Mouse (Mus musculus) testis, adult 2 months (tissue): ENCODE results near the gene Smarcd2. TPM values are rescaled to one million over a fixed set of nuclear protein-coding genes. Genes with fewer than 3 reads are reported as not detected.
A peak's percentile ranks its signal among the peaks of the same experiment; 100 is the strongest.

Source experiments
- H3K27ac ChIP-seq: fragments of 200-500 bp; 2 replicates; pipeline ENCODE4 v1.5.1; 2012; ENCODE audit warnings: low read depth, low read length; ENCODE audit not compliant: control insufficient read depth, insufficient read depth
- H3K27me3 ChIP-seq: fragments of 200-500 bp; 2 replicates; pipeline ENCODE4 v1.6.1; 2012; ENCODE audit warnings: mild to moderate bottlenecking, low read length, moderate library complexity; ENCODE audit not compliant: control insufficient read depth, insufficient read depth
- H3K36me3 ChIP-seq: fragments of 200-500 bp; 2 replicates; pipeline ENCODE4 v1.6.1; 2012; ENCODE audit warnings: mild to moderate bottlenecking, low read length; ENCODE audit not compliant: control insufficient read depth, insufficient read depth
- H3K4me1 ChIP-seq: fragments of 200-500 bp; 2 replicates; pipeline ENCODE4 v1.6.1; 2012; ENCODE audit warnings: low read length; ENCODE audit not compliant: control insufficient read depth, insufficient read depth
- H3K4me3 ChIP-seq: fragments of 200-500 bp; 2 replicates; pipeline ENCODE4 v1.5.1; 2012; ENCODE audit warnings: low read depth, mild to moderate bottlenecking, low read length, moderate library complexity, mixed read lengths; ENCODE audit not compliant: control insufficient read depth
- CTCF ChIP-seq: fragments of 200-500 bp; IDR thresholded peaks from 2 replicates; pipeline ENCODE4 v1.5.1; 2012; ENCODE audit warnings: low read depth, mild to moderate bottlenecking, inconsistent platforms, low read length, moderate library complexity; ENCODE audit not compliant: control insufficient read depth, insufficient read depth, insufficient replicate concordance
- POLR2A ChIP-seq: fragments of 200-500 bp; IDR thresholded peaks from 2 replicates; pipeline ENCODE4 v1.6.1; 2012; ENCODE audit warnings: low read depth, mild to moderate bottlenecking, inconsistent platforms, low read length, moderate library complexity; ENCODE audit not compliant: control insufficient read depth
- polyA plus RNA-seq: library from polyadenylated mRNA; depleted of rRNA; stranded (reverse); fragments of >200 nt; gene quantifications from 2 replicates; pipeline ENCODE4 v1.2.3, GENCODE M21; 2012

Smarcd2 gene
- polyA plus RNA-seq, 1 experiment, result 74.7 TPM

GRCm38 (mm10) chr11:106291861-106292260, 19.1 kb upstream of the Smarcd2 start:
- TF ChIP-seq CTCF (no peak), POLR2A (no peak)

GRCm38 (mm10) chr11:106290376-106290775, 17.6 kb upstream of the Smarcd2 start:
- H3K27me3 ChIP-seq, result no peaks in the 10 kb centered on the region
- TF ChIP-seq POLR2A, result no peak
- TF ChIP-seq CTCF, result no peak
- no peak overlapping the region for H3K27ac ChIP-seq
- H3K4me3 ChIP-seq, result no peak overlapping the region
- no peaks in the 10 kb centered on the region; the same call in none of the 2 replicates for H3K36me3 ChIP-seq
- H3K4me1 ChIP-seq, result no peaks in the 10 kb centered on the region

More at GRCm38 (mm10) chr11:106291861-106292260, 19.1 kb upstream of the Smarcd2 start:
- Histone ChIP-seq H3K4me1 (no peaks in the 10 kb centered on the region), H3K27ac (no peak overlapping the region), H3K36me3 (no peaks in the 10 kb centered on the region), H3K27me3 (no peaks in the 10 kb centered on the region), H3K4me3 (no peak overlapping the region)

- no peaks in the 10 kb centered on the region for H3K27me3 ChIP-seq
- H3K27ac ChIP-seq, result no peak overlapping the region
- H3K4me3 ChIP-seq, result no peak overlapping the region
- no peaks in the 10 kb centered on the region; the same call in none of the 2 replicates for H3K36me3 ChIP-seq
- TF ChIP-seq CTCF, result peak; percentile 21; the same call in 1 of the 2 replicates
- no peak for TF ChIP-seq POLR2A
- H3K4me1 ChIP-seq, result no peaks in the 10 kb centered on the region
Observed at GRCm38 (mm10) chr11:106289369-106289768, 16.6 kb upstream of the Smarcd2 start.

- no peaks in the 10 kb centered on the region for H3K27me3 ChIP-seq
- TF ChIP-seq POLR2A (no peak), CTCF (no peak)
- H3K36me3 ChIP-seq, result no peaks in the 10 kb centered on the region; the same call in none of the 2 replicates
- no peaks in the 10 kb centered on the region for H3K4me1 ChIP-seq
- H3K4me3 ChIP-seq, result no peak overlapping the region
- no peak overlapping the region for H3K27ac ChIP-seq
Observed at GRCm38 (mm10) chr11:106286987-106287386, 14.2 kb upstream of the Smarcd2 start.

DNA sequence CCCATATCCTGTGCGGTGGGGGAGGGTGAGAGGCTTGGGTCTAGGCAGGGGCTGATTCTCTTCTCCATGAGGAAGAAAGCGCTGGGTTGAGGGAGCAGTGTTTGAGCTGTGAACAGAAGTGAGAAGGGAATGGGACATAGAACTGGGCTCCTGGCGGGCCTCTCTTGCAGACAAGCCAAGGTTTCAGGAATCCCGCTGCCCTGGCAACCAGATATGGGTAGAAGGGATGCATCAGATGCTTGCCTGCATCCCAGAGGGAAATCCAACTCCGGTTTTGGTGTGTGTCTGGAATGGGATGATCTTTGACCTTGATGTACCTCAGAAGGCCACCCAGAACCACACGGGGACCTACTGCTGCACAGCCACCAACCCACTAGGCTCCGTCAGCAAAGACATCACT, 13.4 kb upstream of the Smarcd2 start:
- no peaks in the 10 kb centered on the region for H3K27me3 ChIP-seq
- no peaks in the 10 kb centered on the region for H3K4me1 ChIP-seq
- no peaks in the 10 kb centered on the region; the same call in none of the 2 replicates for H3K36me3 ChIP-seq
- no peak overlapping the region for H3K27ac ChIP-seq
- TF ChIP-seq POLR2A (no peak), CTCF (no peak)
- H3K4me3 ChIP-seq, result no peak overlapping the region

- Histone ChIP-seq H3K4me3 (no peak overlapping the region), H3K4me1 (no peaks in the 10 kb centered on the region), H3K27me3 (no peaks in the 10 kb centered on the region), H3K27ac (no peak overlapping the region), H3K36me3 (no peaks in the 10 kb centered on the region; the same call in none of the 2 replicates)
- TF ChIP-seq CTCF, result no peak
- no peak for TF ChIP-seq POLR2A
Observed at GRCm38 (mm10) chr11:106284126-106284525, 11.4 kb upstream of the Smarcd2 start.

DNA sequence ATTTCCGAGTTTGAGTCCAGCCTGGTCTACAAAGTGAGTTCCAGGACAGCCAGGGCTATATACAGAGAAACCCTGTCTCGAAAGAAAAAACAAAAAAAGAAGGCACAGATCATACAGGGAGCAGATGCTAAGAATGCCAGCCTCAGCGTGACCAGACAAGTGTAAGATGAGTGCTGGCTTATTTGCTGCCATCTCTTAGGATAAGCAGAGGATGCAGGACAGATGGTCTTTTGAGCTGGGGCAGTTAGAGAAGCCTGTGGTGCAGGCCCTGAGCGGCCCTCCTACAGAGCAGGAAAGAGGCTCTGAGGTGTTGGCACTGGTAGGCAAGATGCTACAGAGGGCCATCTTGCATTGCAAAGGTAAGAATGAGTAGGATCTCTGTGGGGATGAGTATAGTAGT, 10.6 kb upstream of the Smarcd2 start:
- no peaks in the 10 kb centered on the region for H3K4me1 ChIP-seq
- H3K36me3 ChIP-seq, result no peaks in the 10 kb centered on the region; the same call in none of the 2 replicates

DNA sequence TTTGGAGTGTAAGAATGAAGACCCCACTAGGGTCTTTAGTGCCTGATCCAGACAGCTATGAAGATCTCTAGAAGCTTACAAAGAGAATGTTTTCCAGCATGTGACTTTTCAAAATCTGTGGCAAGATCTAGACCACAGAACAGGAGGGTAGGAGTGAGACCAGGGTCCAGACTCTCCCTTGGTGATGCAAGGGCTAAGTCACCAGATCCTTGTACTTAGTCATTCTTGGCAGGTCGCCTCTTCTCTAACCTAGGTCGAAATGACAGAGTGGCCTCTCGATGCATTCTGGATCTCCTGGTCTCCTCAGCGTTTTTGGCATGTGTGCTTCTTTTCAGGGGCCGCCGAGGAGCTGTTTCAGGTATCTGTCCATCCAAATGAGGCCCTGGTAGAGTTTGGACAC, 9.7 kb upstream of the Smarcd2 start:
- no peaks in the 10 kb centered on the region; the same call in none of the 2 replicates for H3K36me3 ChIP-seq
- no peaks in the 10 kb centered on the region for H3K27me3 ChIP-seq
- H3K4me3 ChIP-seq, result no peak overlapping the region
- no peak overlapping the region for H3K27ac ChIP-seq
- no peak for TF ChIP-seq CTCF
- no peak for TF ChIP-seq POLR2A
- no peaks in the 10 kb centered on the region for H3K4me1 ChIP-seq

More for the DNA sequence above, 10.6 kb upstream of the Smarcd2 start:
- TF ChIP-seq CTCF (no peak), POLR2A (no peak)
- H3K4me3 ChIP-seq, result no peak overlapping the region
- H3K27ac ChIP-seq, result no peak overlapping the region
- H3K27me3 ChIP-seq, result no peaks in the 10 kb centered on the region
